Mouse (Mus musculus) liver, embryonic 14.5 days (tissue): ENCODE results near the gene Lrrc61.
A peak's percentile ranks its signal among the peaks of the same experiment; 100 is the strongest.

Source experiments
- CTCF ChIP-seq: IDR thresholded peaks from 2 replicates; pipeline ENCODE4 v1.5.1; 2016; ENCODE audit warnings: antibody characterized with exemption, low read depth, control low read depth
- EP300 ChIP-seq: IDR thresholded peaks from 2 replicates; pipeline ENCODE4 v1.6.1; 2016; ENCODE audit warnings: antibody characterized with exemption, low read depth

GRCm38 (mm10) chr6:48529261-48529660, 25.3 kb upstream of the Lrrc61 start:
- peak; percentile 35 for TF ChIP-seq CTCF
- TF ChIP-seq EP300 = no peak
